In genomic region chr3:134307801-134308200, GRCm38 (mm10) we compare ENCODE assay signal across 26 mouse cellular contexts.
DNase-seq lines count a peak whose midpoint lies in the region; ATAC-seq and TF ChIP-seq lines count a peak whose summit lies in the region.
"Had no signal": no experiment of that assay in that cellular context is flagged by ENCODE, and none has a peak within 500 bp of the region (broad histone marks: within the 10 kb centered on the region; RNA-seq: fewer than 3 reads in every experiment).

No protein-coding gene starts in this region.

- no peaks in the 10 kb centered on the region for H3K36me3 ChIP-seq in midbrain, postnatal 0 days (ENCODE audit: insufficient read depth, low read length)
- H3K36me3 ChIP-seq in midbrain, embryonic 16.5 days (ENCODE audit: control insufficient read depth, insufficient read depth, low read length), result no peaks in the 10 kb centered on the region
- H3K36me3 ChIP-seq: forebrain, embryonic 15.5 days; G1E; hindbrain, embryonic 12.5 days; neural tube, embryonic 13.5 days had no signal

- no peak for ATAC-seq in midbrain, postnatal 0 days (ENCODE audit: low FRiP score)
- no peak for ATAC-seq in midbrain, embryonic 16.5 days
- ATAC-seq: forebrain, embryonic 15.5 days had no signal

- no peak for DNase-seq in layer of hippocampus, adult 2 months (ENCODE audit: low spot score in 2 of 2)
- no peak for DNase-seq in layer of hippocampus, postnatal 14 days (ENCODE audit: low spot score in 2 of 2)
- DNase-seq in midbrain, postnatal 0 days (ENCODE audit: low spot score), result no peak
- DNase-seq in brain, embryonic 14.5 days (ENCODE audit: low read depth), result no peak
- no peak for DNase-seq in yolk sac, embryonic 10.5 days (ENCODE audit: low spot score)
- DNase-seq: adrenal gland, postnatal 25 days; cerebellum, adult 18-20 months; cerebellum, postnatal 14 days; gastrocnemius, postnatal 25 days; heart, adult 11 months; heart, postnatal 36 days; kidney, adult 8-10 months; kidney, postnatal 10 days; layer of hippocampus, adult 9-11 months; liver; lung, adult 2 months; lung, postnatal 4 days; thymus, postnatal 4 days had no signal

- peak; percentile 29 for TF ChIP-seq CTCF in layer of hippocampus, adult 2 months (conservative IDR thresholded peaks at IDR 0.05)
- TF ChIP-seq CTCF in midbrain, postnatal 0 days (IDR thresholded peaks at IDR 0.05), result peak; percentile 37; the same call in 1 of the 2 replicates
- peak; percentile 17; the same call in 1 of the 2 replicates for TF ChIP-seq CTCF in brain, embryonic 14.5 days (IDR thresholded peaks at IDR 0.05; ENCODE audit: borderline replicate concordance, extremely low read depth, insufficient read depth, insufficient read length)

- no peak overlapping the region for H3K27ac ChIP-seq in layer of hippocampus, adult 2 months
- no peak overlapping the region for H3K27ac ChIP-seq in midbrain, postnatal 0 days (ENCODE audit: low read depth, low read length)
- H3K27ac ChIP-seq in midbrain, embryonic 16.5 days (ENCODE audit: low read length), result no peak overlapping the region
- H3K27ac ChIP-seq: forebrain, embryonic 15.5 days; hindbrain, embryonic 12.5 days; liver, embryonic 14.5 days had no signal

- H3K27me3 ChIP-seq in midbrain, postnatal 0 days (ENCODE audit: insufficient read depth, low read length), result no peaks in the 10 kb centered on the region
- H3K27me3 ChIP-seq in midbrain, embryonic 16.5 days (ENCODE audit: control insufficient read depth, insufficient read depth, low read depth, low read length), result no peaks in the 10 kb centered on the region
- H3K27me3 ChIP-seq: forebrain, embryonic 15.5 days; hindbrain, embryonic 12.5 days; megakaryocyte, embryonic 14.5 days; neural tube, embryonic 13.5 days had no signal

- no peaks in the 10 kb centered on the region for H3K9me3 ChIP-seq in midbrain, postnatal 0 days (ENCODE audit: low read length)
- H3K9me3 ChIP-seq in midbrain, embryonic 16.5 days (replicated peaks; ENCODE audit: control insufficient read depth, low read length, poor library complexity, severe bottlenecking), result no peaks in the 10 kb centered on the region
- H3K9me3 ChIP-seq: forebrain, embryonic 15.5 days; G1E; hindbrain, embryonic 12.5 days; megakaryocyte, embryonic 14.5 days; neural tube, embryonic 13.5 days had no signal

- TF ChIP-seq POLR2A in brain, embryonic 14.5 days (IDR thresholded peaks at IDR 0.05; ENCODE audit: borderline replicate concordance, extremely low read depth, insufficient read depth, insufficient read length, poor library complexity, severe bottlenecking), result no peak

- no peak overlapping the region for H3K4me2 ChIP-seq in midbrain, postnatal 0 days (ENCODE audit: low read depth, low read length, poor library complexity, severe bottlenecking)
- H3K4me2 ChIP-seq in midbrain, embryonic 16.5 days (ENCODE audit: low read length), result no peak overlapping the region
- H3K4me2 ChIP-seq: forebrain, embryonic 15.5 days; heart, embryonic 11.5 days; hindbrain, embryonic 12.5 days; neural tube, embryonic 13.5 days had no signal

- H3K9ac ChIP-seq in midbrain, postnatal 0 days (replicated peaks; ENCODE audit: low read length, poor library complexity, severe bottlenecking), result no peak overlapping the region
- H3K9ac ChIP-seq in midbrain, embryonic 16.5 days (ENCODE audit: low read depth, low read length), result no peak overlapping the region
- H3K9ac ChIP-seq: forebrain, embryonic 15.5 days; hindbrain, embryonic 12.5 days; liver, embryonic 14.5 days; neural tube, embryonic 13.5 days had no signal

- peaks cover 3% of the 10 kb centered on the region; the same call in 1 of the 2 replicates for H3K4me1 ChIP-seq in midbrain, postnatal 0 days (ENCODE audit: insufficient read depth, low read length)
- H3K4me1 ChIP-seq in midbrain, embryonic 16.5 days (ENCODE audit: control insufficient read depth, insufficient read depth, low read length), result peaks cover 33% of the 10 kb centered on the region
- H3K4me1 ChIP-seq: megakaryocyte, embryonic 14.5 days had no signal

- no peak overlapping the region for H3K4me3 ChIP-seq in layer of hippocampus, adult 2 months
- no peak overlapping the region for H3K4me3 ChIP-seq in midbrain, postnatal 0 days (ENCODE audit: low read depth, low read length)
- no peak overlapping the region for H3K4me3 ChIP-seq in midbrain, embryonic 16.5 days (ENCODE audit: low read depth, low read length)
- H3K4me3 ChIP-seq: forebrain, embryonic 15.5 days; hindbrain, embryonic 12.5 days; megakaryocyte, embryonic 14.5 days; neural tube, embryonic 13.5 days had no signal
